Mouse (Mus musculus) right cerebral cortex, postnatal 25 days (tissue): ENCODE results near the gene Speer4a.
"Not testable (repeated sequence)": the region's sequence is repeated elsewhere in the genome, so short reads cannot be mapped to it uniquely, and the experiment has no call there.

Source experiments
- DNase-seq: peaks from one replicate; pipeline ENCODE4 v3.0.0; 2022

Gene Speer4a

GRCm38 (mm10) chr5:26039458-26039857 lies at the start of gene Speer4a:
TSS of gene Speer4a (minus strand) at chr5:26039558.
- DNase-seq, result not testable (repeated sequence)

GRCm38 (mm10) chr5:26079023-26079422 lies 39.7 kb upstream of the Speer4a start:
- not testable (repeated sequence) for DNase-seq

DNA sequence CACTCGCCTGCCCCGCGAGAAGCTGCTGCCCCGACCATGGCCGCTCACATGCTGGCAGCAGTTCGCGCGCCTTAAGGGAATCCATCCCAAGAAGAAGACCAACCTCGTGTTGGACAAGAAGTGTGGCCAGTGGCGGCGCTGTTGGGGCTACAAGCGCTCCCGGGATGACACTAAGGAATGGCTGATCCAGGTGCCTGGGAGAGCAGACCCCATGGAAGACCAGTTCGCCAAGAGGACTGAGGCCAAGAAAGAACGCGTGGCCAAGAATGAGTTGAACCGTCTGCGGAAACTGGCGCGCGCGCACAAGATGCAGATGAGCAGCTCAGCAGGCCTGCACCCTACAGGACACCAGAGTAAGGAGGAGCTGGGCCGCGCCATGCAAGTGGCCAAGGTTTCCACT lies 31.4 kb upstream of the Speer4a start:
- DNase-seq, result no peak

DNA sequence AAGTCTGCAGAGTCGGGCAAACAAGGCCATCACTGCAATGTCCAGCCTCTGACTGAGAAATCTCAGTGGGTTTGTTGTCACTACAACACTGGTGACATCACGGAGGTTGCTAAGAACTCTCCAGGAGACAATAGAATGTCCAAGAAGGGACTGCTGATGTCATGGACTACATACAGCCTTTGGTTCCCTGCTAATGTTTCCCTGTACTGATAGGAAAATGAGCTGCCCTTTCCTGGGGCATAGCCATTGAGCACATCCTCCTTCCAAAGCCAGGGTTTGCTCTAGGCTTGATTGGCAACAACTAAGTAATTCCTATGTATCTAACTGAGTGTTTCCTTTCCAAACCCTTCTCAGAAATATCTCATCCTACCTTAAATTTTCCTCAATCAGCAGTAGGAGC lies 19.1 kb upstream of the Speer4a start, which contains the start of gene Gm7347:
Gene Gm7347 (minus strand): TSS at position 101 of the 400 bp plus-strand sequence.
- DNase-seq, result not testable (repeated sequence)

GRCm38 (mm10) chr5:26022816-26023215 lies 16.5 kb downstream of the Speer4a start, which contains the start of gene Gm5862:
TSS of gene Gm5862 (minus strand) at chr5:26022916.
- DNase-seq, result not testable (repeated sequence)

GRCm38 (mm10) chr5:26007697-26008096 lies 31.7 kb downstream of the Speer4a start:
- DNase-seq, result not testable (repeated sequence)

GRCm38 (mm10) chr5:26006937-26007695 lies 32.2 kb downstream of the Speer4a start:
- peak; percentile 15 for DNase-seq

DNA sequence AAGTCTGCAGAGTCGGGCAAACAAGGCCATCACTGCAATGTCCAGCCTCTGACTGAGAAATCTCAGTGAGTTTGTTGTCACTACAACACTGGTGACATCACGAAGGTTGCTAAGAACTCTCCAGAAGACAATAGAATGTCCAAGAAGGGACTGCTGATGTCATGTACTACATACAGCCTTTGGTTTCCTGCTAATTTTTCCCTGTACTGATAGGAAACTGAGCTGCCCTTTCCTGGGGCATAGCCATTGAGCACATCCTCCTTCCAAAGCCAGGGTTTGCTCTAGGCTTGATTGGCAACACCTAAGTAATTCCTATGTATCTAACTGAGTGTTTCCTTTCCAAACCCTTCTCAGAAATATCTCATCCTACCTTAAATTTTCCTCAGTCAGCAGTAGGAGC lies 34.7 kb downstream of the Speer4a start, which contains the start of gene Gm1979:
Gene Gm1979 (minus strand): TSS at position 101 of the 400 bp plus-strand sequence.
- DNase-seq, result not testable (repeated sequence)

DNA sequence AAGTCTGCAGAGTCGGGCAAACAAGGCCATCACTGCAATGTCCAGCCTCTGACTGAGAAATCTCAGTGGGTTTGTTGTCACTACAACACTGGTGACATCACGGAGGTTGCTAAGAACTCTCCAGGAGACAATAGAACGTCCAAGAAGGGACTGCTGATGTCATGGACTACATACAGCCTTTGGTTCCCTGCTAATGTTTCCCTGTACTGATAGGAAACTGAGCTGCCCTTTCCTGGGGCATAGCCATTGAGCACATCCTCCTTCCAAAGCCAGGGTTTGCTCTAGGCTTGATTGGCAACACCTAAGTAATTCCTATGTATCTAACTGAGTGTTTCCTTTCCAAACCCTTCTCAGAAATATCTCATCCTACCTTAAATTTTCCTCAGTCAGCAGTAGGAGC lies 50.8 kb downstream of the Speer4a start, which contains the start of gene Gm21698:
Gene Gm21698 (minus strand): TSS at position 101 of the 400 bp plus-strand sequence.
- not testable (repeated sequence) for DNase-seq
